Mouse (Mus musculus) thymus, postnatal 10 days (tissue): ENCODE results near the gene Tiprl.

ENCODE experiments used
- DNase-seq, 2 experiments: peaks; one replicate each; pipeline ENCODE4 v3.0.0; 2021; ENCODE audit warnings: low spot score in 2 of 2

Gene Tiprl

DNA sequence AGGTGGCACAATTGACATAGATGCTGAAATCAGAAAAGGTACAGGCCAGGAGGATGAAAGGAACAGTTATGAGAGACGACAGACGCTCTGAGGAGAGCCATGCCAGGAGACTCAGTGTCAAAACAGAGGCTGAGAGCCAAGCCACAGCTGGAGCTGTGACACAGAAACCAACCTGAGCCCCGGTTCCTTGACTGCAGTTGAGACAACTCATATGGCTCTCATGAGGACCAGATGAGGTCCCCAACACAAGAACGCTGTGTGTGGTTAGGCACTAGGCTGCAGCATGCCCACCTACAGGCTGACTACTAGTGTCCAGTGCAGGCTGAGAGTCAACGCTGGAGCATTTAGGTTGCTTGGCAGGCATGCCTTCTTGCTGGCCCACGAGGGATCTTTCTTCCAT, 58.7 kb downstream of the Tiprl start:
- DNase-seq, result no peak

- no peak for DNase-seq
These were observed 62.7 kb downstream of the Tiprl start for GRCm38 (mm10) chr1:165174059-165174616.

GRCm38 (mm10) chr1:165171277-165171676, 65.5 kb downstream of the Tiprl start:
- DNase-seq, result no peak

GRCm38 (mm10) chr1:165170157-165170556, 66.6 kb downstream of the Tiprl start:
- DNase-seq, result no peak

DNA sequence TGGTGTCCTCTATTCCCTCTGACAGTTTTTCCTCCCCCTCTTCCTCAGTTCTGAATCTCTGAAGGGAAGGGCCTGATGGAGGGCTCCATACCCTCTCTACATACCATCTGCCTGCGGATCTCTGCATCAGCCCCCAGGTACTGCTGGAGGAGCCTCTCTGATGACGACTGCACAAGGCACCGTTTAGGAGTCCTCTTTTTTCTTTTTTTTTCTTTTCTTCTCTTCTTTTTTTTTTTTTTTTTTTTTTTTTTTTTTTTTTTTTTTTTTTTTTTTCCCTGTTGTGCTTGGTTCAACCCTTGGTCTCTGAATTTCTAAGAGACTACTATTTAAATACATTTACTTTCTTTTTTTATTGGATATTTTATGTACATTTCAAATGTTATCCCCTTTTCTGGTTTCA, 67.3 kb downstream of the Tiprl start:
- no peak for DNase-seq

GRCm38 (mm10) chr1:165164920-165165319, 71.9 kb downstream of the Tiprl start:
- DNase-seq, result no peak
